Mouse (Mus musculus): ENCODE data around the gene Prkg1. TPM values are rescaled to one million over a fixed set of nuclear protein-coding genes. Genes with fewer than 3 reads are reported as not detected.

Prkg1 gene
- polyA plus RNA-seq, 1 experiment from 2014 or later, result 21.1 TPM

DNA sequence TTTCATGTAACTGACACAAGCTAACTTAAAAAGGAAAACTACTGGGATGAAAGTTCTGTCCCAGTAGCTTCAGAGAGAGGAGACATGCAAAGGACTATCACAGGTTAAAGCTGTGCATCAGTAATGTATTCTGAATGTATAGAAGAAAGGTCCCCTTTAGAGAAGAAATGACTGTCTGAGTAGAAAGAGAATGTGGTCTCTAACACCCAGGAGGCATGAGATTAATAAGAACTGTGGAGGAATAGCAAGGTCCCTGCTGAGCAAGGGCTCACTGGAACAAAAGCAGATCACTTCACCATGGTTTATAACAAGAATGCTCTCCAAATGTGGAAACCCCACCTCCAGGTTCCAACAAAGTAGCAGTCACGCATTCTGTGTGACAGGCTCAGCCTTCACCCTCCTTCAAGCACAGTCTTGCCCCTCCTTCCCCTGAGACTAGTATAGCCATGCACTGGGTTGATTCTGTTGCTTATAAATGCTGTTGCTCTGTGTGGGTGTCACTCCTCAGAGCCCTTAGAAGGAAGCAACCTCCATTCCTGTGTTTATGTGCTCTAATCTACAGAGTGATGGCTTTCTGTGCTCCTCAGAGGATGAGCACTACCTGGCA is 931.7 kb downstream of the Prkg1 start:
- 33% methylated on average over 1 of the region's 1 CpGs for WGBS

DNA sequence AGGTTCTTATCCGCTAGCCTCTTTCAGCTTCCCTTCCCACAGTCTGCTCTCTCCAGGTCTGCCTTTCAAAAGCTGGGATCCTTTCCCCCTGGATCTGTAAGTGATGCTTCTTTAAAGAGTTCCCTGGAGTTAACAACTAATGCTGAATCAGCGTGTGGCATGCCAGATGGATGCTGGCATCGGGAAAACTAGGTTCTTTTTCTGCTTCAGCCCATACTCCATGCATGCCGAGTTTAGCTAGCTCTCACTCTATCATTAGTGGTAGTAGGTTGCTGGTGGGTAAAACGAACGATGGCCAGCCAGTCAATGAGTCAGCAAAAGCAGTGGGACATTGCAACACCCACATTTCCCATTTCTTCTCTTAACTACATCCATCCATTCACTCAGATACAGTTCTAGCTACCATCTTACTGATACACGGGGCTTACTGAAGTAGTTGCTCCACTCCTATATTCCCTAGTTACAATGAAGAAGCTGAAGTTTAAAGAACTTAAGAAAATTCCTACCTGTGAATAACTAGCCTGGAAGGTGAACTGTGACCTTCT is 935.5 kb downstream of the Prkg1 start:
- H3K27me3 ChIP-seq (ENCODE audit: control insufficient read depth, insufficient read depth, low read length), result no peaks in the 10 kb centered on the region
- WGBS, result 85% methylated on average over 7 of the region's 7 CpGs
- no peak overlapping the region for H3K9ac ChIP-seq (replicated peaks; ENCODE audit: low read depth, low read length)
- H3K4me2 ChIP-seq (replicated peaks; ENCODE audit: low read depth, low read length), result no peak overlapping the region
- no peaks in the 10 kb centered on the region for H3K4me1 ChIP-seq (ENCODE audit: control insufficient read depth, insufficient read depth, low read length)
- H3K27ac ChIP-seq (ENCODE audit: low read length), result no peak overlapping the region
- no peak overlapping the region for H3K4me3 ChIP-seq (ENCODE audit: low read depth, low read length)
- no peaks in the 10 kb centered on the region for H3K36me3 ChIP-seq (ENCODE audit: control insufficient read depth, insufficient read depth, low read length)
- ATAC-seq (ENCODE audit: insufficient number of reproducible peaks, insufficient read depth, low FRiP score, low read depth), result no peak
- no peaks in the 10 kb centered on the region for H3K9me3 ChIP-seq (ENCODE audit: control insufficient read depth, low read depth, low read length)

More for the DNA sequence above, 931.7 kb downstream of the Prkg1 start:
- ATAC-seq (ENCODE audit: insufficient number of reproducible peaks, insufficient read depth, low FRiP score, low read depth), result no peak
- Histone ChIP-seq H3K4me3 (ENCODE audit: low read depth, low read length) (no peak overlapping the region), H3K9me3 (ENCODE audit: control insufficient read depth, low read depth, low read length) (no peaks in the 10 kb centered on the region), H3K9ac (replicated peaks; ENCODE audit: low read depth, low read length) (no peak overlapping the region), H3K4me1 (ENCODE audit: control insufficient read depth, insufficient read depth, low read length) (no peaks in the 10 kb centered on the region), H3K36me3 (ENCODE audit: control insufficient read depth, insufficient read depth, low read length) (no peaks in the 10 kb centered on the region), H3K27ac (ENCODE audit: low read length) (no peak overlapping the region), H3K4me2 (replicated peaks; ENCODE audit: low read depth, low read length) (no peak overlapping the region), H3K27me3 (ENCODE audit: control insufficient read depth, insufficient read depth, low read length) (no peaks in the 10 kb centered on the region)

DNA sequence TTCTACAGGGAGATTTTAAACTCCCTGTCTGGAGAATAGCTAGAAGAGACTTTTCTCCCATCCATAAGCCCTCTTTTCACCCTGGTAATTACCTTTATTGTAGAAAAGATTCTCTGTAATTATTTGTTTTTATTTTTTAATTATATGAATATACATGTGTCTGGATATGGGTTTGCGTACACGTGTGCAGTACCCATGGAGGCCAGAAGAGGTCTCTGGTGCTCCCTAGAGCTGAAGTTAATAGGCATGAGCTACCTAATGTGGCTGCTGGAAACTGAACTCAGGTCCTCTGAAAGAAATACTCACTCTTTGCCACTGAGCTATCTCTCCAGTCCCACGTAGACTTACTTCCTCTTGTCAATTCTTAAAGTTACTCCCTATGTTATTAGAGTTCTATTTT is 937.0 kb downstream of the Prkg1 start:
- no peak for ATAC-seq (ENCODE audit: insufficient number of reproducible peaks, insufficient read depth, low FRiP score, low read depth)
- H3K4me1 ChIP-seq (ENCODE audit: control insufficient read depth, insufficient read depth, low read length), result no peaks in the 10 kb centered on the region
- H3K4me3 ChIP-seq (ENCODE audit: low read depth, low read length), result no peak overlapping the region
- no peak overlapping the region for H3K4me2 ChIP-seq (replicated peaks; ENCODE audit: low read depth, low read length)
- no peak overlapping the region for H3K27ac ChIP-seq (ENCODE audit: low read length)
- H3K36me3 ChIP-seq (ENCODE audit: control insufficient read depth, insufficient read depth, low read length), result no peaks in the 10 kb centered on the region
- WGBS, result 80% methylated on average over 3 of the region's 3 CpGs
- no peak overlapping the region for H3K9ac ChIP-seq (replicated peaks; ENCODE audit: low read depth, low read length)
- no peaks in the 10 kb centered on the region for H3K27me3 ChIP-seq (ENCODE audit: control insufficient read depth, insufficient read depth, low read length)
- H3K9me3 ChIP-seq (ENCODE audit: control insufficient read depth, low read depth, low read length), result no peaks in the 10 kb centered on the region

DNA sequence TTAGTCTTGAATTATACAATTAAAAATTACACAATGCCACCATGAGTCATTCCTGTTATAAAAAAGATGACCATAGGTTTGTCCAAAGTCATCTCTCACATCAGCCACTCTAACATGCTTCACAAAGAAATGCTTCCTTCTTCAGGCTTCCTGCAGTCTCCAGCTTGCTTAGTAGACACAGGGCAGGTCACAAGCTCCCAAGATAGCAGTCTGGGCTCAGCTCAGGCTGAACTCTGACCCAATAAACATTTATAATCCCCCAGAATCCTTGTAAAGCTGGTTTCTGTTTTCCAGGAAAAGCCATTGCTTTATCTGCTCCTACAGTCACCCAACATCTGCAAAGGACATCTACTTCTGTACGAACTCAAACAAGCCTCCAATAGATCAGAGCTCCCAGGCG is 938.7 kb downstream of the Prkg1 start:
- Histone ChIP-seq H3K4me1 (ENCODE audit: control insufficient read depth, insufficient read depth, low read length) (no peaks in the 10 kb centered on the region), H3K4me3 (ENCODE audit: low read depth, low read length) (no peak overlapping the region), H3K27me3 (ENCODE audit: control insufficient read depth, insufficient read depth, low read length) (no peaks in the 10 kb centered on the region), H3K27ac (ENCODE audit: low read length) (no peak overlapping the region), H3K9me3 (ENCODE audit: control insufficient read depth, low read depth, low read length) (no peaks in the 10 kb centered on the region), H3K4me2 (replicated peaks; ENCODE audit: low read depth, low read length) (no peak overlapping the region), H3K9ac (replicated peaks; ENCODE audit: low read depth, low read length) (no peak overlapping the region), H3K36me3 (ENCODE audit: control insufficient read depth, insufficient read depth, low read length) (no peaks in the 10 kb centered on the region)
- WGBS, result 44% methylated on average over 2 of the region's 2 CpGs
- ATAC-seq (ENCODE audit: insufficient number of reproducible peaks, insufficient read depth, low FRiP score, low read depth), result no peak

DNA sequence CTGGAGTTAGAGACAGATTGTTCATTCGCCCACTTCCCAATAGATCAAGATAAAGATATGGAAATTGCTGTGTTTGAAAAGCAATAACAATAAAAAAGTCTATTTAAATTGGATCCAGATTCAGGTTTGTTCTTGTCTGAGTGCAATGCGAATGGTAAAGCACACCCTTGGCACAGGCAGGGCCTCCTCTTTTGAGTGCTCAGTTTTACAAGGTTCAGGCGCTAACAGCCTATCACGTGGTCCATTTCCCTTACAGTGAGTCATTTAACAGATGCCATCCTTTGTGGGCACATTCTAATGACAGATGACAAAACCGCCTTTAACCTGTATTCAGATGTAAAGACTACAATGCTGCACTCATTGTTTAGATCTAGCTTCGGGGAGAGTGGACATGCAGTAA is 949.2 kb downstream of the Prkg1 start:
- Histone ChIP-seq H3K4me2 (replicated peaks; ENCODE audit: low read depth, low read length) (no peak overlapping the region), H3K9ac (replicated peaks; ENCODE audit: low read depth, low read length) (no peak overlapping the region), H3K4me3 (ENCODE audit: low read depth, low read length) (no peak overlapping the region), H3K36me3 (ENCODE audit: control insufficient read depth, insufficient read depth, low read length) (no peaks in the 10 kb centered on the region), H3K4me1 (ENCODE audit: control insufficient read depth, insufficient read depth, low read length) (no peaks in the 10 kb centered on the region), H3K27me3 (ENCODE audit: control insufficient read depth, insufficient read depth, low read length) (no peaks in the 10 kb centered on the region), H3K27ac (ENCODE audit: low read length) (no peak overlapping the region), H3K9me3 (ENCODE audit: control insufficient read depth, low read depth, low read length) (no peaks in the 10 kb centered on the region)
- ATAC-seq (ENCODE audit: insufficient number of reproducible peaks, insufficient read depth, low FRiP score, low read depth), result no peak
- WGBS, result 78% methylated on average over 6 of the region's 6 CpGs

DNA sequence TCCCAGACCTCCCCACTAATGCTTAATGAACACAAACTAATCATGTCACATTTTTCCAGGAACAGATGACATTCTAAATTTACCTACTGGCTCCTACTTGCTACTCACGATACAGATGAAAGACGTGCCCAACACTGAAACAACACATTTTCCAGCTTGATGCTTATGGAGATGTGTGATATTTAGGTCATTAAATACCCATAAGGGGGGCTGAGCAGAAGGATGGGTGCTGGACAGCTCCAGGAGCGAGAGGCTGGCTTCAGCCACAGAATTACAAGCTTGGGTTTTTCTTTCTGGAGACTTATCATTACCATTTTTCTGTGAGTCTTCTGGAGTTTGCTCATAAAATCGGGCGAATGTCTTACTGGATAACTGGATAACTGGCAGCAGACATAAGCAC is 958.6 kb downstream of the Prkg1 start:
- Histone ChIP-seq H3K27me3 (ENCODE audit: control insufficient read depth, insufficient read depth, low read length) (no peaks in the 10 kb centered on the region), H3K36me3 (ENCODE audit: control insufficient read depth, insufficient read depth, low read length) (no peaks in the 10 kb centered on the region), H3K9me3 (ENCODE audit: control insufficient read depth, low read depth, low read length) (no peaks in the 10 kb centered on the region), H3K9ac (replicated peaks; ENCODE audit: low read depth, low read length) (no peak overlapping the region), H3K4me2 (replicated peaks; ENCODE audit: low read depth, low read length) (no peak overlapping the region), H3K27ac (ENCODE audit: low read length) (no peak overlapping the region), H3K4me3 (ENCODE audit: low read depth, low read length) (no peak overlapping the region), H3K4me1 (ENCODE audit: control insufficient read depth, insufficient read depth, low read length) (no peaks in the 10 kb centered on the region)
- no peak for ATAC-seq (ENCODE audit: insufficient number of reproducible peaks, insufficient read depth, low FRiP score, low read depth)
- WGBS, result 70% methylated on average over 5 of the region's 5 CpGs

DNA sequence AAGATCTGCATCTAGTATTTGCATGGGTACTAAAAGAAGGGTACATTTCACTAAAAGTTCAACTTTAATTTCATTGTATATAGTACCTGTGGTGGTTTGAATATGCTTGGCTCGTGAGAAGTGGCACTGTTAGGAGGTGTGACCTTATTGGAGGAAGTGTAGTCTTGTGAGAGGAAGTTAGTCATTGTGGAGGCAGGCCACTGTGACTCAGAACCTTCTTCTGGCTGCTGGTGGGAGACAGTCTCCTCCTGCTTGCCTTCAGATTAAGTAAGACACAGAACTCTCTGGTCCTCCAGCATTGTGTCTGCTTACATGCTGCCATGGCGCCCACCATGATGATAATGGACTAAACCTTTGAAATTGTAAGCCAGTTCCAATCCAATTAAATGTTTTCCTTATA is 984.0 kb downstream of the Prkg1 start:
- Histone ChIP-seq H3K4me1 (ENCODE audit: control insufficient read depth, insufficient read depth, low read length) (no peaks in the 10 kb centered on the region), H3K4me2 (replicated peaks; ENCODE audit: low read depth, low read length) (no peak overlapping the region), H3K4me3 (ENCODE audit: low read depth, low read length) (no peak overlapping the region), H3K27me3 (ENCODE audit: control insufficient read depth, insufficient read depth, low read length) (no peaks in the 10 kb centered on the region), H3K27ac (ENCODE audit: low read length) (no peak overlapping the region), H3K9ac (replicated peaks; ENCODE audit: low read depth, low read length) (no peak overlapping the region), H3K9me3 (ENCODE audit: control insufficient read depth, low read depth, low read length) (no peaks in the 10 kb centered on the region), H3K36me3 (ENCODE audit: control insufficient read depth, insufficient read depth, low read length) (no peaks in the 10 kb centered on the region)
- no peak for ATAC-seq (ENCODE audit: insufficient number of reproducible peaks, insufficient read depth, low FRiP score, low read depth)
- WGBS, result 71% methylated on average over 2 of the region's 2 CpGs

DNA sequence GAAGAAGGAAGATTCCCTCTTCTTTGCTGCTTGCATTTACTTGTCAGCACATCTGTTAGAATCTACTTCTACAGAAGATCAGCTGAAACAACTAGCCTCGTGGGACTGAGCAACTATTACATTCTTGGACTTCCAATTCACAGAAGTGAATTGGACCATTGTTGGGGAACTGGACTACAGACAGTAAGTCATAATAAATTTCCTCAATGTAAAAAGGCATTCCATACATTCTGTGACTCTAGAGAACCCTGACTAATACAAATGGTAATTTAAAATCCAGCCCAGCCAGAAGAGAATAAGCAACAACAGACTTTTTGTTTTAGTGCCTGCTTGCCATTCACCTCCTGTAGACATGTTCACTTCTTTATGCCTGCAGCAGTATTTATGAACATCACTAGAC is 996.5 kb downstream of the Prkg1 start:
- Histone ChIP-seq H3K9me3 (ENCODE audit: control insufficient read depth, low read depth, low read length) (no peaks in the 10 kb centered on the region), H3K9ac (replicated peaks; ENCODE audit: low read depth, low read length) (no peak overlapping the region), H3K4me3 (ENCODE audit: low read depth, low read length) (no peak overlapping the region), H3K27ac (ENCODE audit: low read length) (no peak overlapping the region), H3K4me2 (replicated peaks; ENCODE audit: low read depth, low read length) (no peak overlapping the region), H3K36me3 (ENCODE audit: control insufficient read depth, insufficient read depth, low read length) (no peaks in the 10 kb centered on the region), H3K27me3 (ENCODE audit: control insufficient read depth, insufficient read depth, low read length) (no peaks in the 10 kb centered on the region), H3K4me1 (ENCODE audit: control insufficient read depth, insufficient read depth, low read length) (no peaks in the 10 kb centered on the region)
- 63% methylated on average over 1 of the region's 1 CpGs for WGBS
- ATAC-seq (ENCODE audit: insufficient number of reproducible peaks, insufficient read depth, low FRiP score, low read depth), result no peak

DNA sequence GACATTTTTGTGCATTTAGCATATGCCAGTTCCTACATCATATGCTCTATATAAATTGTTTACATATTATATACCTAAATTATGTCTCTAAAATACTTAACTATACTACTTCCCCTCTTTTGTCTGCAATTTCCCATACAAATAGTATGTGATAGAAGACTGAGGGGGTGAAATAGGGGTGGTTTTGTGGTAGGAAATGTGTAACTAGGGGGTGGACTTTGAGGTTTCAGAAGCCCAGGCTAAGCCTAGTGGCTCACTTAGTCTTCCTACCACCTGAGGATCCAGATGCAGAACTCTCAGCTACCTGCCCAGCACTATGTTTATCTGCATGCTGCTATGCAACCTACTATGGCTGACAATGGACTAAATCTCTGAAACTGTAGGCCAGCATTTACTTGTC is 1020.4 kb downstream of the Prkg1 start:
- Histone ChIP-seq H3K27ac (ENCODE audit: low read length) (no peak overlapping the region), H3K4me2 (replicated peaks; ENCODE audit: low read depth, low read length) (no peak overlapping the region), H3K36me3 (ENCODE audit: control insufficient read depth, insufficient read depth, low read length) (no peaks in the 10 kb centered on the region), H3K9me3 (ENCODE audit: control insufficient read depth, low read depth, low read length) (no peaks in the 10 kb centered on the region), H3K27me3 (ENCODE audit: control insufficient read depth, insufficient read depth, low read length) (no peaks in the 10 kb centered on the region), H3K4me3 (ENCODE audit: low read depth, low read length) (no peak overlapping the region), H3K9ac (replicated peaks; ENCODE audit: low read depth, low read length) (no peak overlapping the region), H3K4me1 (ENCODE audit: control insufficient read depth, insufficient read depth, low read length) (no peaks in the 10 kb centered on the region)
- ATAC-seq (ENCODE audit: insufficient number of reproducible peaks, insufficient read depth, low FRiP score, low read depth), result no peak

Measured in stomach, embryonic 14.5 days (tissue).